ENCODE assay signal across 10 mouse cellular contexts in the genomic region with DNA sequence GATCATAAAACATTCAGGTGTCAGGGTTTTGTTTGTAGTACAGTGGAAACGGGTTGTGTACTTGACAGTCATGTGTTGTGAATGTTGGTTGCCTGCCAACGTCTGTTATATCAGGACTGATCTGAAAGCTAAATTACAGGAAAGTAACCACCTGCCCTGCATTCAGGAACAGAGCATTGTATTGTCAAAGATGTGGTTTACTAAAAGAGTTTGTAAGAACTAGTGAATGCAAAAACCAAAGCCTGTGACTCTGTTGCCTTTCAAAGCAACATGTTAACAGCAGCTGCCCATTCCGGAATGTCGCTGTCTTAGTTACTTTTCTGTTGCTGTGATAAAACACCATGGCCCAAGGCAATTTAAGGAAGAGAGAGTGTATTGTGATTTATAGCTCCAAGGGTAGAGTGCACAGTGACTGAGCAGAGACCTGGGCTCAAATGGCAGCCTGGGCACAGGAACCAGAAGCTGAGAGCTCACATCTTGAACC.
A peak's percentile ranks its signal among the peaks of the same experiment; 100 is the strongest.
DNase-seq lines count a peak whose midpoint lies in the region; ATAC-seq and TF ChIP-seq lines count a peak whose summit lies in the region.
"Had no signal": no experiment of that assay in that cellular context is flagged by ENCODE, and none has a peak within 500 bp of the region (broad histone marks: within the 10 kb centered on the region; RNA-seq: fewer than 3 reads in every experiment).

No protein-coding gene starts in this region.

- H3K4me1 ChIP-seq in embryonic facial prominence, embryonic 13.5 days = peaks cover 53% of the 10 kb centered on the region
- peaks cover 23% of the 10 kb centered on the region for H3K4me1 ChIP-seq in embryonic facial prominence, embryonic 10.5 days
- H3K4me1 ChIP-seq in neural tube, embryonic 11.5 days (ENCODE audit: control insufficient read depth, insufficient read depth, low read length) = no peaks in the 10 kb centered on the region
- peaks cover 21% of the 10 kb centered on the region; the same call in 1 of the 2 replicates for H3K4me1 ChIP-seq in kidney, postnatal 0 days (replicated peaks; ENCODE audit: insufficient read depth, low read length)

- 32% methylated on average over 4 of the region's 4 CpGs for WGBS in embryonic facial prominence, embryonic 13.5 days
- WGBS in embryonic facial prominence, embryonic 10.5 days = 68% methylated on average over 4 of the region's 4 CpGs
- WGBS in neural tube, embryonic 11.5 days = 20% methylated on average over 4 of the region's 4 CpGs
- 11% methylated on average over 4 of the region's 4 CpGs for WGBS in kidney, postnatal 0 days

- H3K36me3 ChIP-seq in embryonic facial prominence, embryonic 13.5 days = no peaks in the 10 kb centered on the region
- H3K36me3 ChIP-seq in embryonic facial prominence, embryonic 10.5 days (replicated peaks) = no peaks in the 10 kb centered on the region
- no peaks in the 10 kb centered on the region for H3K36me3 ChIP-seq in neural tube, embryonic 11.5 days (ENCODE audit: control insufficient read depth, insufficient read depth, low read length)
- H3K36me3 ChIP-seq in kidney, postnatal 0 days (ENCODE audit: insufficient read depth, low read length) = no peaks in the 10 kb centered on the region

- H3K4me3 ChIP-seq in embryonic facial prominence, embryonic 13.5 days = no peak overlapping the region
- no peak overlapping the region for H3K4me3 ChIP-seq in embryonic facial prominence, embryonic 10.5 days
- H3K4me3 ChIP-seq in neural tube, embryonic 11.5 days (ENCODE audit: low read depth, low read length) = no peak overlapping the region
- H3K4me3 ChIP-seq in kidney, postnatal 0 days (replicated peaks; ENCODE audit: low read depth, low read length) = no peak overlapping the region

- ATAC-seq in embryonic facial prominence, embryonic 13.5 days (ENCODE audit: insufficient number of reproducible peaks, insufficient read depth, low FRiP score, low TSS enrichment, low read depth) = no peak
- 0 out of 2 replicates have a peak, but pooled peaks have one; percentile 27 for ATAC-seq in neural tube, embryonic 11.5 days (ENCODE audit: insufficient read depth, low FRiP score, low TSS enrichment)
- ATAC-seq in kidney, postnatal 0 days (replicated peaks; ENCODE audit: low FRiP score, low read depth) = peak; percentile 68; the same call in 1 of the 2 replicates
- ATAC-seq: CD4-positive, CD25-positive, alpha-beta regulatory T cell, adult 4 months had no signal

- H3K27me3 ChIP-seq in embryonic facial prominence, embryonic 13.5 days = no peaks in the 10 kb centered on the region
- no peaks in the 10 kb centered on the region for H3K27me3 ChIP-seq in embryonic facial prominence, embryonic 10.5 days (replicated peaks; ENCODE audit: low read depth, poor library complexity, severe bottlenecking)
- no peaks in the 10 kb centered on the region for H3K27me3 ChIP-seq in neural tube, embryonic 11.5 days (ENCODE audit: control insufficient read depth, insufficient read depth, low read length)
- H3K27me3 ChIP-seq in kidney, postnatal 0 days (ENCODE audit: insufficient read depth, low read length) = no peaks in the 10 kb centered on the region

- no peak for DNase-seq in embryonic facial prominence, embryonic 10.5 days (ENCODE audit: low spot score)
- no peak for DNase-seq in neural tube, embryonic 11.5 days (ENCODE audit: low spot score)
- no peak for DNase-seq in neural tube, embryonic 10.5 days (ENCODE audit: extremely low spot score, low spot score)
- DNase-seq in kidney, postnatal 0 days (ENCODE audit: low spot score) = peak; percentile 85
- DNase-seq in skeletal muscle tissue, adult 2 months (ENCODE audit: low read depth, low spot score) = peak; percentile 70
- no peak for DNase-seq in cerebellum, adult 11-12 months
- DNase-seq in thymus, postnatal 4 days = no peak

- H3K9me3 ChIP-seq in embryonic facial prominence, embryonic 13.5 days = no peaks in the 10 kb centered on the region
- no peaks in the 10 kb centered on the region for H3K9me3 ChIP-seq in embryonic facial prominence, embryonic 10.5 days
- no peaks in the 10 kb centered on the region for H3K9me3 ChIP-seq in neural tube, embryonic 11.5 days (ENCODE audit: control insufficient read depth, low read length)
- H3K9me3 ChIP-seq in kidney, postnatal 0 days (replicated peaks; ENCODE audit: low read length) = no peaks in the 10 kb centered on the region

- TF ChIP-seq CTCF in kidney, postnatal 0 days (IDR thresholded peaks at IDR 0.05; ENCODE audit: low read depth) = no peak

- no peak overlapping the region for H3K4me2 ChIP-seq in embryonic facial prominence, embryonic 13.5 days
- H3K4me2 ChIP-seq in neural tube, embryonic 11.5 days (ENCODE audit: low read depth) = no peak overlapping the region
- no peak overlapping the region for H3K4me2 ChIP-seq in kidney, postnatal 0 days (ENCODE audit: low read length)

- H3K27ac ChIP-seq in embryonic facial prominence, embryonic 13.5 days = peak overlapping the region; percentile 57; the same call in 1 of the 2 replicates
- no peak overlapping the region for H3K27ac ChIP-seq in embryonic facial prominence, embryonic 10.5 days (replicated peaks)
- no peak overlapping the region for H3K27ac ChIP-seq in neural tube, embryonic 11.5 days (ENCODE audit: low read depth, low read length)
- peak overlapping the region; percentile 70 for H3K27ac ChIP-seq in kidney, postnatal 0 days
- H3K27ac ChIP-seq: liver, embryonic 14.5 days had no signal

- H3K9ac ChIP-seq in embryonic facial prominence, embryonic 13.5 days = no peak overlapping the region
- H3K9ac ChIP-seq in neural tube, embryonic 11.5 days (ENCODE audit: low read length) = no peak overlapping the region
- H3K9ac ChIP-seq in kidney, postnatal 0 days (ENCODE audit: low read depth, low read length) = no peak overlapping the region
- H3K9ac ChIP-seq: liver, embryonic 14.5 days had no signal

Comparison
In these comparisons a context has a peak if more than half of its experiments do, and no peak if none do; other contexts are left out.
1. H3K27ac ChIP-seq: peak in embryonic facial prominence, embryonic 13.5 days (single experiment) and kidney, postnatal 0 days (single experiment); none in embryonic facial prominence, embryonic 10.5 days (single experiment) and neural tube, embryonic 11.5 days (single experiment).
2. DNase-seq: peak in kidney, postnatal 0 days (single experiment) and skeletal muscle tissue, adult 2 months (single experiment); none in embryonic facial prominence, embryonic 10.5 days (single experiment), neural tube, embryonic 11.5 days (single experiment), neural tube, embryonic 10.5 days (single experiment), cerebellum, adult 11-12 months (single experiment) and thymus, postnatal 4 days (single experiment).